Mouse (Mus musculus) myocyte (in vitro differentiated cells): ENCODE measurements at regions not wholly inside any gene's neighbourhood (a gene's known extent, or its start where the extent isn't known, plus 50 kb on each side); places are given as distances from the start of the nearest gene placed in this dataset.

Experiments used
- H3K27me3 ChIP-seq: one replicate; pipeline ENCODE4 v1.6.1; 2011; ENCODE audit not compliant: control insufficient read depth, insufficient read depth, insufficient read length
- H3K36me3 ChIP-seq: one replicate; pipeline ENCODE4 v1.6.1; 2011; ENCODE audit not compliant: control insufficient read depth, insufficient read depth
- H3K4me2 ChIP-seq: one replicate; pipeline ENCODE4 v1.6.1; 2011; ENCODE audit warnings: low read depth, control low read depth
- H3K4me3 ChIP-seq: one replicate; pipeline ENCODE4 v1.5.1; 2011; ENCODE audit warnings: mild to moderate bottlenecking, control low read depth, moderate library complexity
- H3K79me2 ChIP-seq: one replicate; pipeline ENCODE4 v1.6.1; 2011; ENCODE audit not compliant: control insufficient read depth, insufficient read depth
- H3ac ChIP-seq: one replicate; pipeline ENCODE4 v1.6.1; 2011; ENCODE audit not compliant: control insufficient read depth, insufficient read length
- CEBPB ChIP-seq: IDR thresholded peaks from 2 replicates; pipeline ENCODE4 v1.6.1; 2011; ENCODE audit warnings: mild to moderate bottlenecking, moderate library complexity; ENCODE audit not compliant: poor library complexity, insufficient read depth, severe bottlenecking
- E2F4 ChIP-seq: IDR thresholded peaks from one replicate; pipeline ENCODE4 v1.6.1; 2011; ENCODE audit warnings: mild to moderate bottlenecking, control low read depth, moderate library complexity; ENCODE audit not compliant: insufficient read depth
- MAX ChIP-seq: IDR thresholded peaks from one replicate; pipeline ENCODE4 v1.6.1; 2011; ENCODE audit warnings: low read depth, mild to moderate bottlenecking, control low read depth
- MYOD1 ChIP-seq, 3 experiments: IDR thresholded peaks; one replicate each; pipeline ENCODE4 v1.6.1; 2011; ENCODE audit warnings: control low read depth in 2 of 3, low read depth in 2 of 3, mild to moderate bottlenecking in 2 of 3, moderate library complexity in 1 of 3; ENCODE audit not compliant: insufficient read length in 2 of 3, control insufficient read depth in 1 of 3
- MYOG ChIP-seq, 3 experiments: IDR thresholded peaks; one replicate each; pipeline ENCODE4 v1.6.1; 2011; ENCODE audit warnings: control low read depth in 2 of 3, low read depth in 2 of 3, mild to moderate bottlenecking in 2 of 3; ENCODE audit not compliant: insufficient read length in 2 of 3, control insufficient read depth in 1 of 3, insufficient read depth in 1 of 3
- POLR2A ChIP-seq: IDR thresholded peaks from one replicate; pipeline ENCODE4 v1.6.1; 2011; ENCODE audit warnings: low read depth, mild to moderate bottlenecking, control low read depth, moderate library complexity; ENCODE audit not compliant: insufficient read length
- POLR2AphosphoS2 ChIP-seq: IDR thresholded peaks from one replicate; pipeline ENCODE4 v1.6.1; 2011; ENCODE audit warnings: low read depth, control low read depth; ENCODE audit not compliant: insufficient read length
- REST ChIP-seq: IDR thresholded peaks from one replicate; pipeline ENCODE4 v1.6.1; 2011; ENCODE audit warnings: mild to moderate bottlenecking, control low read depth, moderate library complexity; ENCODE audit not compliant: insufficient read depth, insufficient read length
- SRF ChIP-seq: IDR thresholded peaks from one replicate; pipeline ENCODE4 v1.6.1; 2011; ENCODE audit warnings: low read depth; ENCODE audit not compliant: control insufficient read depth, insufficient read length
- TCF12 ChIP-seq: IDR thresholded peaks from one replicate; pipeline ENCODE4 v1.6.1; 2011; ENCODE audit warnings: mild to moderate bottlenecking, control low read depth; ENCODE audit not compliant: poor library complexity, insufficient read depth, severe bottlenecking
- TCF3 ChIP-seq: IDR thresholded peaks from one replicate; pipeline ENCODE4 v1.6.1; 2011; ENCODE audit warnings: low read depth, control low read depth; ENCODE audit not compliant: insufficient read length
- USF1 ChIP-seq: IDR thresholded peaks from one replicate; pipeline ENCODE4 v1.6.1; 2011; ENCODE audit warnings: low read depth, mild to moderate bottlenecking, control low read depth, moderate library complexity

- H3K4me2 ChIP-seq, result no peak overlapping the region
These were observed 286.1 kb upstream of the Ppargc1a start for GRCm38 (mm10) chr5:51853456-51854124.

GRCm38 (mm10) chr5:51850091-51850490 lies 282.6 kb upstream of the Ppargc1a start:
- no peak overlapping the region for H3ac ChIP-seq
- no peak for TF ChIP-seq SRF
- TF ChIP-seq E2F4, result no peak
- TF ChIP-seq REST, result no peak
- no peak for TF ChIP-seq TCF12
- TF ChIP-seq POLR2A, result no peak
- no peaks in the 10 kb centered on the region for H3K36me3 ChIP-seq
- H3K79me2 ChIP-seq, result no peaks in the 10 kb centered on the region
- no peaks in the 10 kb centered on the region for H3K27me3 ChIP-seq
- H3K4me3 ChIP-seq, result no peak overlapping the region
- no peak overlapping the region for H3K4me2 ChIP-seq

More at GRCm38 (mm10) chr5:51853456-51854124, 286.1 kb upstream of the Ppargc1a start:
- H3K4me3 ChIP-seq, result no peak overlapping the region
- TF ChIP-seq TCF3, result no peak
- TF ChIP-seq REST, result no peak
- TF ChIP-seq POLR2AphosphoS2, result no peak
- TF ChIP-seq TCF12, result no peak
- TF ChIP-seq POLR2A, result no peak
- no peak for TF ChIP-seq SRF
- no peak for TF ChIP-seq MAX
- TF ChIP-seq CEBPB, result no peak
- no peak for TF ChIP-seq MYOD1 (IDR thresholded peaks at IDR 0.05; ENCODE audit: control insufficient read depth in 1 of 3, insufficient read length in 2 of 3, low read depth in 2 of 3)
- H3K27me3 ChIP-seq, result no peaks in the 10 kb centered on the region
- no peaks in the 10 kb centered on the region for H3K79me2 ChIP-seq
- H3ac ChIP-seq, result no peak overlapping the region
- no peaks in the 10 kb centered on the region for H3K36me3 ChIP-seq

- Histone ChIP-seq H3ac (no peak overlapping the region), H3K4me3 (no peak overlapping the region), H3K27me3 (no peaks in the 10 kb centered on the region), H3K79me2 (no peaks in the 10 kb centered on the region), H3K36me3 (no peaks in the 10 kb centered on the region), H3K4me2 (no peak overlapping the region)
- TF ChIP-seq SRF, result no peak
- no peak for TF ChIP-seq REST
- no peak for TF ChIP-seq TCF12
- TF ChIP-seq MYOD1 (IDR thresholded peaks at IDR 0.05; ENCODE audit: control insufficient read depth in 1 of 3, insufficient read length in 2 of 3, low read depth in 2 of 3), result no peak
- no peak for TF ChIP-seq MAX
- TF ChIP-seq POLR2A, result no peak
- no peak for TF ChIP-seq CEBPB
- no peak for TF ChIP-seq MYOG (IDR thresholded peaks at IDR 0.05; ENCODE audit: control insufficient read depth in 1 of 3, insufficient read depth in 1 of 3, insufficient read length in 2 of 3, low read depth in 2 of 3)
- no peak for TF ChIP-seq TCF3
- TF ChIP-seq POLR2AphosphoS2, result no peak
- TF ChIP-seq E2F4, result no peak
- no peak for TF ChIP-seq USF1
These were observed 281.7 kb upstream of the Ppargc1a start for GRCm38 (mm10) chr5:51849236-51849635.

GRCm38 (mm10) chr5:51842189-51842588 lies 274.7 kb upstream of the Ppargc1a start:
- Histone ChIP-seq H3ac (no peak overlapping the region), H3K36me3 (no peaks in the 10 kb centered on the region), H3K4me3 (no peak overlapping the region), H3K79me2 (no peaks in the 10 kb centered on the region), H3K27me3 (no peaks in the 10 kb centered on the region), H3K4me2 (no peak overlapping the region)
- TF ChIP-seq POLR2AphosphoS2, result no peak
- TF ChIP-seq REST, result no peak
- TF ChIP-seq MYOD1 (IDR thresholded peaks at IDR 0.05; ENCODE audit: control insufficient read depth in 1 of 3, insufficient read length in 2 of 3, low read depth in 2 of 3), result no peak
- no peak for TF ChIP-seq SRF
- no peak for TF ChIP-seq MAX
- TF ChIP-seq TCF3, result no peak
- TF ChIP-seq POLR2A, result no peak
- TF ChIP-seq TCF12, result no peak
- no peak for TF ChIP-seq CEBPB
- TF ChIP-seq USF1, result no peak
- no peak for TF ChIP-seq E2F4
- TF ChIP-seq MYOG (IDR thresholded peaks at IDR 0.05; ENCODE audit: control insufficient read depth in 1 of 3, insufficient read depth in 1 of 3, insufficient read length in 2 of 3, low read depth in 2 of 3), result no peak

GRCm38 (mm10) chr5:51841763-51842162 lies 274.2 kb upstream of the Ppargc1a start:
- no peak overlapping the region for H3K4me3 ChIP-seq
- H3K4me2 ChIP-seq, result no peak overlapping the region
- TF ChIP-seq SRF, result no peak
- no peak for TF ChIP-seq REST
- no peak for TF ChIP-seq TCF3
- TF ChIP-seq MAX, result no peak
- no peak for TF ChIP-seq POLR2AphosphoS2
- TF ChIP-seq POLR2A, result no peak
- no peak for TF ChIP-seq TCF12
- TF ChIP-seq MYOD1 (IDR thresholded peaks at IDR 0.05; ENCODE audit: control insufficient read depth in 1 of 3, insufficient read length in 2 of 3, low read depth in 2 of 3), result no peak
- TF ChIP-seq MYOG (IDR thresholded peaks at IDR 0.05; ENCODE audit: control insufficient read depth in 1 of 3, insufficient read depth in 1 of 3, insufficient read length in 2 of 3, low read depth in 2 of 3), result no peak
- no peak for TF ChIP-seq USF1
- no peak for TF ChIP-seq E2F4
- no peak for TF ChIP-seq CEBPB
- H3K36me3 ChIP-seq, result no peaks in the 10 kb centered on the region
- no peaks in the 10 kb centered on the region for H3K27me3 ChIP-seq
- H3K79me2 ChIP-seq, result no peaks in the 10 kb centered on the region
- H3ac ChIP-seq, result no peak overlapping the region
